Mouse (Mus musculus) testis, postnatal 10 days (tissue): ENCODE measurements around the gene Ston1.

Experiments
- DNase-seq: peaks from one replicate; pipeline ENCODE4 v3.0.0; 2021; ENCODE audit warnings: low spot score

Ston1 gene

GRCm38 (mm10) chr17:88625931-88626330, 28.4 kb downstream of the Ston1 start:
- no peak for DNase-seq

- no peak for DNase-seq
Measured at GRCm38 (mm10) chr17:88626347-88626811, 28.9 kb downstream of the Ston1 start.

GRCm38 (mm10) chr17:88627150-88627549, 29.7 kb downstream of the Ston1 start:
- DNase-seq = no peak

- peak; percentile 65 for DNase-seq
Measured at GRCm38 (mm10) chr17:88628676-88629380, 31.3 kb downstream of the Ston1 start.

GRCm38 (mm10) chr17:88629381-88629759, 31.9 kb downstream of the Ston1 start:
- no peak for DNase-seq

- no peak for DNase-seq
Measured at GRCm38 (mm10) chr17:88629931-88630553, 32.6 kb downstream of the Ston1 start.

GRCm38 (mm10) chr17:88630554-88630948, 33.1 kb downstream of the Ston1 start:
- peak; percentile 74 for DNase-seq

GRCm38 (mm10) chr17:88632631-88633030, 35.1 kb downstream of the Ston1 start:
- DNase-seq = no peak

GRCm38 (mm10) chr17:88636076-88636475, 38.6 kb downstream of the Ston1 start:
- peak; percentile 27 for DNase-seq

GRCm38 (mm10) chr17:88636587-88636986, 39.1 kb downstream of the Ston1 start:
- DNase-seq = peak; percentile 35

- DNase-seq = peak; percentile 86
Measured at GRCm38 (mm10) chr17:88641012-88641411, 43.5 kb downstream of the Ston1 start.

GRCm38 (mm10) chr17:88641836-88642235, 44.4 kb downstream of the Ston1 start:
- DNase-seq = peak; percentile 37

GRCm38 (mm10) chr17:88644876-88645275, 47.4 kb downstream of the Ston1 start:
- DNase-seq = peak; percentile 35

GRCm38 (mm10) chr17:88645299-88645698, 47.8 kb downstream of the Ston1 start:
- peak; percentile 21 for DNase-seq

GRCm38 (mm10) chr17:88647149-88647548, 49.7 kb downstream of the Ston1 start:
- no peak for DNase-seq

- peak; percentile 84 for DNase-seq
Measured at GRCm38 (mm10) chr17:88652010-88652409, 54.5 kb downstream of the Ston1 start.

GRCm38 (mm10) chr17:88652702-88653374, 55.4 kb downstream of the Ston1 start:
- peak; percentile 90 for DNase-seq

GRCm38 (mm10) chr17:88653375-88653769, 55.9 kb downstream of the Ston1 start:
- DNase-seq = no peak

- no peak for DNase-seq
Measured at GRCm38 (mm10) chr17:88658510-88658909, 61.0 kb downstream of the Ston1 start.

GRCm38 (mm10) chr17:88666076-88666475, 68.6 kb downstream of the Ston1 start:
- DNase-seq = peak; percentile 50

- peak; percentile 59 for DNase-seq
Measured at GRCm38 (mm10) chr17:88668452-88668851, 71.0 kb downstream of the Ston1 start, which contains the start of gene Gtf2a1l. TSS of gene Gtf2a1l (plus strand) at chr17:88668660.

GRCm38 (mm10) chr17:88669921-88670320, 72.4 kb downstream of the Ston1 start:
- DNase-seq = no peak

- DNase-seq = no peak
Measured at GRCm38 (mm10) chr17:88670800-88671199, 73.3 kb downstream of the Ston1 start.
